8 mouse cellular contexts compared by ENCODE assay signal in genomic region chr10:93276857-93277256, GRCm38 (mm10). TPM values are rescaled to one million over a fixed set of nuclear protein-coding genes. Genes with fewer than 3 reads are reported as not detected.
DNase-seq lines count a peak whose midpoint lies in the region; ATAC-seq and TF ChIP-seq lines count a peak whose summit lies in the region.

No protein-coding gene starts in this region.

- WGBS in heart, embryonic 10.5 days = 60% methylated on average over 9 of the region's 9 CpGs
- 51% methylated on average over 9 of the region's 9 CpGs for WGBS in forebrain, embryonic 12.5 days
- 62% methylated on average over 9 of the region's 9 CpGs for WGBS in liver, postnatal 0 days (ENCODE audit: insufficient replicate concordance)

- 0 out of 2 replicates have a peak overlapping the region, but pooled peaks have one; percentile 9 for H3K9ac ChIP-seq in ES-Bruce4 (ENCODE audit: low read depth, poor library complexity, severe bottlenecking)
- peak overlapping the region; percentile 38; the same call in 1 of the 2 replicates for H3K9ac ChIP-seq in forebrain, embryonic 12.5 days
- no peak overlapping the region for H3K9ac ChIP-seq in liver, postnatal 0 days (replicated peaks)

- TF ChIP-seq POLR2A in ES-Bruce4 (IDR thresholded peaks at IDR 0.05; ENCODE audit: insufficient read depth, low read length) = no peak

- no peaks in the 10 kb centered on the region for H3K27me3 ChIP-seq in heart, embryonic 10.5 days (ENCODE audit: insufficient read depth, poor library complexity, severe bottlenecking)
- H3K27me3 ChIP-seq in ES-Bruce4 (ENCODE audit: control insufficient read depth, insufficient read depth, low read length, poor library complexity, severe bottlenecking) = no peaks in the 10 kb centered on the region
- no peaks in the 10 kb centered on the region for H3K27me3 ChIP-seq in forebrain, embryonic 12.5 days
- no peaks in the 10 kb centered on the region for H3K27me3 ChIP-seq in liver, postnatal 0 days (ENCODE audit: insufficient read depth, low read length)

- no peak for ATAC-seq in forebrain, embryonic 12.5 days (ENCODE audit: low FRiP score)
- ATAC-seq in liver, postnatal 0 days = no peak
- no peak for ATAC-seq in megakaryocyte-erythroid progenitor cell, adult 5-6 weeks (replicated peaks; ENCODE audit: low FRiP score, low TSS enrichment, poor library complexity, severe bottlenecking)
- ATAC-seq in monocyte, adult 5-6 weeks (replicated peaks; ENCODE audit: insufficient number of reproducible peaks, low FRiP score, low TSS enrichment, poor library complexity, severe bottlenecking) = no peak

- no peaks in the 10 kb centered on the region for H3K9me3 ChIP-seq in heart, embryonic 10.5 days
- no peaks in the 10 kb centered on the region for H3K9me3 ChIP-seq in ES-Bruce4 (replicated peaks; ENCODE audit: control insufficient read depth, insufficient read depth, low read length, poor library complexity, severe bottlenecking)
- no peaks in the 10 kb centered on the region for H3K9me3 ChIP-seq in forebrain, embryonic 12.5 days
- no peaks in the 10 kb centered on the region for H3K9me3 ChIP-seq in liver, postnatal 0 days (ENCODE audit: low read length)

- peaks cover 66% of the 10 kb centered on the region for H3K4me1 ChIP-seq in heart, embryonic 10.5 days
- H3K4me1 ChIP-seq in ES-Bruce4 (ENCODE audit: control insufficient read depth, insufficient read depth, low read length) = peaks cover 3% of the 10 kb centered on the region
- H3K4me1 ChIP-seq in forebrain, embryonic 12.5 days = peaks cover 35% of the 10 kb centered on the region
- H3K4me1 ChIP-seq in liver, postnatal 0 days (ENCODE audit: insufficient read depth) = 0 out of 2 replicates have a peak, but pooled peaks cover 5% of the 10 kb centered on the region

- intact Hi-C loops in heart, postnatal 25 days (cut with DNase I) = no loop called here

- peak overlapping the region; percentile 56 for H3K4me2 ChIP-seq in forebrain, embryonic 12.5 days
- peak overlapping the region; percentile 41 for H3K4me2 ChIP-seq in liver, postnatal 0 days (ENCODE audit: low read depth, low read length)

- peaks cover 31% of the 10 kb centered on the region for H3K36me3 ChIP-seq in heart, embryonic 10.5 days
- H3K36me3 ChIP-seq in ES-Bruce4 (ENCODE audit: control insufficient read depth, insufficient read depth, low read length, poor library complexity, severe bottlenecking) = no peaks in the 10 kb centered on the region
- H3K36me3 ChIP-seq in forebrain, embryonic 12.5 days (replicated peaks) = no peaks in the 10 kb centered on the region
- no peaks in the 10 kb centered on the region for H3K36me3 ChIP-seq in liver, postnatal 0 days (replicated peaks; ENCODE audit: insufficient read depth, low read length)

- H3K27ac ChIP-seq in heart, embryonic 10.5 days = peak overlapping the region; percentile 71
- no peak overlapping the region for H3K27ac ChIP-seq in ES-Bruce4 (ENCODE audit: insufficient read depth, low read length)
- peak overlapping the region; percentile 80 for H3K27ac ChIP-seq in forebrain, embryonic 12.5 days
- no peak overlapping the region for H3K27ac ChIP-seq in liver, postnatal 0 days (ENCODE audit: low read depth)

- H3K4me3 ChIP-seq in heart, embryonic 10.5 days = peak overlapping the region; percentile 51; the same call in 1 of the 2 replicates
- H3K4me3 ChIP-seq in ES-Bruce4 (ENCODE audit: low read depth, low read length) = peak overlapping the region; percentile 9
- H3K4me3 ChIP-seq in forebrain, embryonic 12.5 days (replicated peaks) = peak overlapping the region; percentile 28; the same call in 1 of the 2 replicates
- H3K4me3 ChIP-seq in liver, postnatal 0 days (ENCODE audit: low read depth, low read length) = no peak overlapping the region

- no peak for TF ChIP-seq CTCF in ES-Bruce4 (IDR thresholded peaks at IDR 0.05; ENCODE audit: low read depth, low read length)
- no peak for TF ChIP-seq CTCF in liver, postnatal 0 days (IDR thresholded peaks at IDR 0.05; ENCODE audit: low read depth)

- no peak for TF ChIP-seq EP300 in ES-Bruce4 (IDR thresholded peaks at IDR 0.05; ENCODE audit: insufficient read depth, low read depth, low read length)
- TF ChIP-seq EP300 in liver, postnatal 0 days (IDR thresholded peaks at IDR 0.05; ENCODE audit: low read depth) = no peak

- no peak for DNase-seq in heart, embryonic 10.5 days (ENCODE audit: low spot score)
- no peak for DNase-seq in heart, postnatal 25 days (ENCODE audit: low spot score)
- no peak for DNase-seq in liver, postnatal 0 days
- DNase-seq in ovary, postnatal 14 days (ENCODE audit: low spot score) = no peak

RNA-seq across cellular contexts. Expression of gene Elk3, which starts 34.1 kb away (rescaled TPM):
- polyA plus RNA-seq in heart, embryonic 10.5 days (2016; fragmentation: Nextera tagmentation; extraction: Ambion mirVana) = 23.6 and 25.9 TPM in 2 replicates
- total RNA-seq in heart, postnatal 25 days (2021) = 10 to 100 TPM; 45.1 to 48.7 TPM
- polyA plus RNA-seq in ES-Bruce4 (2011; ENCODE audit: insufficient read depth, insufficient read length, low read depth, missing spikeins) = 11.0 and 11.9 TPM in 2 replicates
- polyA plus RNA-seq in forebrain, embryonic 12.5 days (2016; fragmentation: Nextera tagmentation; extraction: Ambion mirVana) = 11.5 and 12.6 TPM in 2 replicates
- polyA plus RNA-seq in liver, postnatal 0 days (2015; fragmentation: Nextera tagmentation; extraction: Ambion mirVana) = 6.2 and 7.9 TPM in 2 replicates
- total RNA-seq in megakaryocyte-erythroid progenitor cell, adult 5-6 weeks (2014; fragmentation: Nextera tagmentation) = 8.7 and 8.9 TPM in 2 replicates
- 6.8 and 7.2 TPM in 2 replicates for total RNA-seq in megakaryocyte-erythroid progenitor cell, adult 5-6 weeks (2017)
- total RNA-seq in monocyte, adult 5-6 weeks (2017) = 46.4 to 62.2 TPM (median 61.7 TPM) in 3 replicates

Comparison
In these comparisons a context has a peak if more than half of its experiments do, and no peak if none do; other contexts are left out.
1. H3K27ac ChIP-seq: peak in heart, embryonic 10.5 days (single experiment) and forebrain, embryonic 12.5 days (single experiment); none in ES-Bruce4 (single experiment) and liver, postnatal 0 days (single experiment).